Mouse (Mus musculus): ENCODE data around the gene Gm8947. TPM values are rescaled to one million over a fixed set of nuclear protein-coding genes. Genes with fewer than 3 reads are reported as not detected.
"Not testable (repeated sequence)": the region's sequence is repeated elsewhere in the genome, so short reads cannot be mapped to it uniquely, and the experiment has no call there.

Gene Gm8947
- polyA plus RNA-seq, 2 experiments = 0.92 to 1.2 TPM

GRCm38 (mm10) chr1:151208493-151208892 lies 16.3 kb downstream of the Gm8947 start:
- H3K27me3 ChIP-seq (ENCODE audit: control insufficient read depth, insufficient read depth, low read length); H3K27ac ChIP-seq; H3K36me3 ChIP-seq (replicated peaks; ENCODE audit: control insufficient read depth, insufficient read depth, low read depth); H3K9ac ChIP-seq (replicated peaks); DNase-seq (ENCODE audit: low read depth in 3 of 3, low spot score in 3 of 3); H3K4me3 ChIP-seq (ENCODE audit: insufficient read depth in 1 of 2, low read depth in 2 of 2, low read length in 2 of 2); H3K9me3 ChIP-seq (ENCODE audit: control insufficient read depth, low read length); H3K4me1 ChIP-seq (replicated peaks; ENCODE audit: control insufficient read depth in 2 of 2, insufficient read depth in 2 of 2, low read length in 1 of 2); H3K4me2 ChIP-seq (ENCODE audit: low read depth): not testable (repeated sequence)
- 39% methylated on average over 3 of the region's 5 CpGs for WGBS (ENCODE audit: insufficient replicate concordance)
- ATAC-seq (ENCODE audit: insufficient read depth) = peak; percentile 70

GRCm38 (mm10) chr1:151208944-151209343 lies 16.8 kb downstream of the Gm8947 start:
- ATAC-seq (ENCODE audit: insufficient read depth) = peak; percentile 54; the same call in 1 of the 2 replicates
- H3K27me3 ChIP-seq (ENCODE audit: control insufficient read depth, insufficient read depth, low read length); H3K4me2 ChIP-seq (ENCODE audit: low read depth); H3K27ac ChIP-seq; DNase-seq (ENCODE audit: low read depth in 3 of 3, low spot score in 3 of 3); H3K36me3 ChIP-seq (replicated peaks; ENCODE audit: control insufficient read depth, insufficient read depth, low read depth); H3K9ac ChIP-seq (replicated peaks); H3K9me3 ChIP-seq (ENCODE audit: control insufficient read depth, low read length); H3K4me3 ChIP-seq (ENCODE audit: insufficient read depth in 1 of 2, low read depth in 2 of 2, low read length in 2 of 2); H3K4me1 ChIP-seq (replicated peaks; ENCODE audit: control insufficient read depth in 2 of 2, insufficient read depth in 2 of 2, low read length in 1 of 2): not testable (repeated sequence)

- not testable (repeated sequence) for H3K27me3 ChIP-seq (ENCODE audit: control insufficient read depth, insufficient read depth, low read length); H3K4me1 ChIP-seq (replicated peaks; ENCODE audit: control insufficient read depth in 2 of 2, insufficient read depth in 2 of 2, low read length in 1 of 2); H3K36me3 ChIP-seq (replicated peaks; ENCODE audit: control insufficient read depth, insufficient read depth, low read depth); ATAC-seq (ENCODE audit: insufficient read depth); H3K4me2 ChIP-seq (ENCODE audit: low read depth); H3K27ac ChIP-seq; H3K4me3 ChIP-seq (ENCODE audit: insufficient read depth in 1 of 2, low read depth in 2 of 2, low read length in 2 of 2); DNase-seq (ENCODE audit: low read depth in 3 of 3, low spot score in 3 of 3); H3K9ac ChIP-seq (replicated peaks); H3K9me3 ChIP-seq (ENCODE audit: control insufficient read depth, low read length)
- WGBS (ENCODE audit: insufficient replicate concordance) = 43% methylated on average over 4 of the region's 8 CpGs
Observed at GRCm38 (mm10) chr1:151209824-151210355, 17.7 kb downstream of the Gm8947 start, which contains the start of gene Gm47996. Gene Gm47996, plus strand, starts transcription at chr1:151210131.

DNA sequence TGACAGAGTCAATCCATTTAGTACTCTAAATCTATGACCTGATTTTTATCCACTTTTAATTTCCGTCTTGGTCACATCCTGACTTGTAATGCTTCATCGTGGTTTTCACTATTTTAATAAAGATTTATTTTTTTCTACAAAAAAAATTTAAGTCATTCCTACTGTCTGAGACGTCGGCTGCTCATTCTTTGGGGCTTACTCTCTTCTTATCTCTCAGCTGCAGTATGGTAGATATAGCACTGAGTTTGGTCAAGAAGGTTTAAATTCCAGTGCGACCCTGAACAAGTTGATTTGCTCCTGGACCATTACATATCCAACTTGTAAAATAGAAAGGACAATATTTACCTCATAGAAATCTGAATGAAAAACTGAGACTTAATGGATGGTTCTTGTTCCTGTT lies 19.5 kb downstream of the Gm8947 start:
- H3K9me3 ChIP-seq (ENCODE audit: control insufficient read depth, low read length); H3K27me3 ChIP-seq (ENCODE audit: control insufficient read depth, insufficient read depth, low read length); H3K4me3 ChIP-seq (ENCODE audit: insufficient read depth in 1 of 2, low read depth in 2 of 2, low read length in 2 of 2); H3K27ac ChIP-seq; H3K36me3 ChIP-seq (replicated peaks; ENCODE audit: control insufficient read depth, insufficient read depth, low read depth); ATAC-seq (ENCODE audit: insufficient read depth); H3K9ac ChIP-seq (replicated peaks): not testable (repeated sequence)
- DNase-seq (ENCODE audit: low read depth in 3 of 3, low spot score in 3 of 3) = peak in 2 of 3 experiments; percentile 19 to 30
- Histone ChIP-seq H3K4me1 (replicated peaks; ENCODE audit: control insufficient read depth in 2 of 2, insufficient read depth in 2 of 2, low read length in 1 of 2) (peaks cover 11 to 19% of the 10 kb centered on the region in 2 experiments; a peak in 3 of 4 replicates), H3K4me2 (ENCODE audit: low read depth) (peak overlapping the region; percentile 24; the same call in 1 of the 2 replicates)
- TF ChIP-seq EP300 (IDR thresholded peaks at IDR 0.05; ENCODE audit: low read depth) = peak; percentile 41
- WGBS (ENCODE audit: insufficient replicate concordance) = 17% methylated on average over 5 of the region's 5 CpGs

- WGBS (ENCODE audit: insufficient replicate concordance) = 40% methylated on average over 2 of the region's 2 CpGs
Observed at GRCm38 (mm10) chr1:151214862-151215261, 22.7 kb downstream of the Gm8947 start.

More at GRCm38 (mm10) chr1:151214862-151215261, 22.7 kb downstream of the Gm8947 start:
- Histone ChIP-seq H3K9ac (replicated peaks) (no peak overlapping the region), H3K4me3 (ENCODE audit: insufficient read depth in 1 of 2, low read depth in 2 of 2, low read length in 2 of 2) (no peak overlapping the region), H3K4me1 (replicated peaks; ENCODE audit: control insufficient read depth in 2 of 2, insufficient read depth in 2 of 2, low read length in 1 of 2) (peaks cover 9 to 25% of the 10 kb centered on the region in 2 experiments; a peak in 3 of 4 replicates), H3K27me3 (ENCODE audit: control insufficient read depth, insufficient read depth, low read length) (no peaks in the 10 kb centered on the region), H3K4me2 (ENCODE audit: low read depth) (no peak overlapping the region), H3K27ac (no peak overlapping the region), H3K9me3 (ENCODE audit: control insufficient read depth, low read length) (no peaks in the 10 kb centered on the region), H3K36me3 (replicated peaks; ENCODE audit: control insufficient read depth, insufficient read depth, low read depth) (no peaks in the 10 kb centered on the region)
- TF ChIP-seq EP300 (IDR thresholded peaks at IDR 0.05; ENCODE audit: low read depth) (no peak), CTCF (IDR thresholded peaks at IDR 0.05; ENCODE audit: low read depth) (no peak)
- DNase-seq (ENCODE audit: low read depth in 3 of 3, low spot score in 3 of 3) (no peak), ATAC-seq (ENCODE audit: insufficient read depth) (no peak)
